Mouse (Mus musculus): ENCODE results near the gene Gm11562. TPM values are rescaled to one million over a fixed set of nuclear protein-coding genes. Genes with fewer than 3 reads are reported as not detected.

The Gm11562 gene
- polyA plus RNA-seq (2012; rRNA removed) = 0.18 and 0.21 TPM in 2 replicates

DNA sequence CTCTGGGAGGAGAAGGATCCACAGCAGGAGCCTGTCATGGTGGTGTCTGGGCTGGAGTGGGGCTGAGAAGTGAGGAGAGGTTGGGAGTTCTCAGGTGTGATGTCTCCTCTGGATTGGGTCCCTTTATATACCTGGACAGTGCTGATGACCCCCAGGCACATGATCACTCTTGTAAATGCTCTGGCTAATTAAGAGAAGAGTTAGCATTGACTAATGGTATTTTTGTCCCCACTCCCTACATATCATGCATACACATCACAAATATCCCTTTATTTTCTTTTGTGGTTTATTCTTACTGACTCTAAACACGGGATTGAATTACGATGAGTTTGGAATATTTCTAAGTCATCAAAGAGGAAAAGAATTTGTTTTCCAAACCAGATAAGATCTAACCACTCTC is at the start of gene Gm11562:
Gene Gm11562, minus strand, starts transcription at position 101 of the 400 bp plus-strand sequence.

DNA sequence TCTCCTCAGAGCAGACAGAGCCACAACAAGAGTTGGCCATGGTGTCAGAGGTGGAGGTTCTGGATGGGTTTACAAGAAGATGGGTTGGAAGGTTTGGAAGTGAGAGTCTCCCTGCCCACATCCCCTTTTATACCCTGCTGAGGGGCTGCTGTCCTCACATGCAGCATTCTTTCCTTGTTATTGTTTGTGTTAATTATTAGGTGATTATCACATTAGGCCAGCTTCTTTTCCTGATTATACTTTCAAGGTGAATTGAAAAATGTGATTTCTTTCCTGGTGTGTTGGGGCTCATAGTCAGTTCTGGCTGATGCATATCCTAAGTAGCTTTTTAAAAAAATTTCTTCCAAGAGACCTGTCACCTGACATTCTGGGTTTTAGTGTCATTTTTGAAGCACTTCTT is 45.6 kb upstream of the Gm11562 start, which contains the start of gene Krtap4-6:
Gene Krtap4-6, minus strand, starts transcription at position 101 of the 400 bp plus-strand sequence.

DNA sequence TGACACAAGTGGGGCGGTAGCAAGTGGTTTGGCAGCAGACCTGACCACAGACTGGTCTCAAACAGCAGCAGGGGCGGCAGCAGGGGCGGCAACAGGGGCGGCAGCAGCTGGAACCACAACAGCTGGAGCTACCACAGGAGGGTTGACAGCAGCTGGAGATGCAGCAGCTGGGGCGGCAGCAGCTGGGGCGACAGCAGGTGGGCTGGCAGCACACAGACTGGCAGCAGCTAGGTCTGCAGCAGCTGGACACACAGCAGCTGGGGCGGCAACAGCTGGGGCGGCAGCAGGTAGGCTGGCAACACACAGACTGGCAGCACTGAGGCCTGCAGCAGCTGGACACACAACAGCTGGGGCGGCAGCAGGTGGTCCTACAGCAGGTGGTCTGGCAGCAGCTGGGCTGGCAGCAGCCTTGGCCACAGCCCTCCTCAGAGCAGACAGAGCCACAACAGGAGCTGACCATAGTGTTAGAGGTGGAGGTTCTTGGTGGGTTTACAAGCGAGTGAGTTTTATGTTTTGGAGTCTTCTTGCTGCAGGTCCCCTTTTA is 38.3 kb upstream of the Gm11562 start, which contains the start of gene Gm11563:
Gene Gm11563, minus strand, starts transcription at position 494 of the 544 bp plus-strand sequence.

DNA sequence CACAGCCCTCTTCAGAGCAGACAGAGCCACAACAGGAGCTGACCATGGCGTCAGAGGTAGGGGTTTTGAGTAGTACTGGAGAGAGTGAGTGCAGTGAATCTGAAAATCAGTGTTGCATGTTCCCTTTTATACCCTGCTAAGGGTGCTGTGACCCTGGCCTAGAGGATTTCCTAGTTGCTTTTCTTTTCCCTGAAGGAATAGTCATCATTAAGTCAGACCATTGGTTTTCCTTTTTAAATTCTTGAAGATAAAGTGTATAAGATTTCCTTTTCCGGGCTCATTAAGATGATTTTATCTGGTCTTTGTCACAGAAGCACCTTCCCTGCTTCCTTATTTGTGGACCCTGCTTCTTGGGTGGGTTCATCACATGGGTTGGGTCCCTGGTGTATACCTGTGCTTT is 29.9 kb upstream of the Gm11562 start, which contains the start of gene Gm11555:
Gene Gm11555, minus strand, starts transcription at position 101 of the 400 bp plus-strand sequence.

DNA sequence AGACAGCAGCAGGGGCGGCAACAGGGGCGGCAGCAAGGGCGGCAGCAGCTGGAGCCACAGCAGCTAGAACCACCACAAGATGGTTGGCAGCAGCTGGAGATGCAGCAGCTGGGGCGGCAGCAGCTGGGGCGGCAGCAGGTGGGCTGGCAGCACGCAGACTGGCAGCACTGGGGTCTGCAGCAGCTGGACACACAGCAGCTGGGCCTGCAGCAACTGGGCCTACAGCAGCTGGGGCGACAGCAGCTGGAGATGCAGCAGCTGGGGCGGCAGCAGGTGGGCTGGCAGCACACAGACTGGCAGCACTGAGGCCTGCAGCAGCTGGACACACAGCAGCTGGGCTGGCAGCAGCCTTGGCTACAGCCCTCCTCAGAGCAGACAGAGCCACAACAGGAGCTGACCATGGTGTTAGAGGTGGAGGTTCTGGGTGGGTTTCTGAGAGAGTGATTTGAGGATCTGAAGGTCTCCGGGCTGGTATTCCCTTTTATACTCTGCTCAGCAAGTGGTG is 23.5 kb upstream of the Gm11562 start, which contains the start of gene Krtap4-7:
Gene Krtap4-7, minus strand, starts transcription at position 455 of the 505 bp plus-strand sequence.

DNA sequence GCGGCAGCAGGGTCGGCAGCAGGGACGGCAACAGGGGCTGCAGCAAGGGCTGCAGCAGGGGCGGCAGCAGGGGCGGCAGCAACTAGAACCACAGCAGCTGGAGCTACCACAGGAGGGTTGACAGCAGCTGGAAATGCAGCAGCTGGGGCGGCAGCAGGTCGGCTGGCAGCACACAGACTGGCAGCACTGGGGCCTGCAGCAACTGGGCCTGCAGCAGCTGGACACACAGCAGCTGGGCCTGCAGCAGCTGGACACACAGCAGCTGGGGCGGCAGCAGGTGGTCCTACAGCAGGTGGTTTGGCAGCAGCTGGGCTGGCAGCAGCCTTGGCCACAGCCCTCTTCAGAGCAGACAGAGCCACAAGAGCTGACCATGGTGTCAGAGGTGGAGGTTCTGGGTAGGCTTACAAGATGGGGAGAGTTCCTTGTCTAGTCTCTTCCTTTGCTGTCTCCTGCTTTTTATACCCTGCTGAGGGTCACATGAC is 14.5 kb upstream of the Gm11562 start, which contains the start of gene Krtap4-2:
Gene Krtap4-2, minus strand, starts transcription at position 432 of the 482 bp plus-strand sequence.

DNA sequence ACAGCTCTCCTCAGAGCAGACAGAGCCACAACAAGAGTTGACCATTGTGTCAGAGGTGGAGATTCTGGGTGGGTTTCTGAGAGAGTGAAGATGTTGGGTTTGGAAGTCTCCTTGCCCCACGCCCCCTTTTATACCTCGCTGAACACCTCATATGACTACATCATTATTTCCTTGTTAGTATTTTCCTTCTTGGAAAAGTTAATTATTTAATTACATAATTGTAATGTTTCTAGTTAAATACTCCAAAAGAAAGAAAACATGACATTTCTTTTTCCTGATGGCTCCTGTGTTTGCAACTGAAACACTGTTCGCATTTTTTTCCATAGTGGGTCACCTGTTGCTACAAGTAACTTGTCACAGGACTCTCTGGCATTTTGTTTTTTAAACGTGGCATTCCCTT is 7.9 kb upstream of the Gm11562 start, which contains the start of gene Krtap4-1:
Gene Krtap4-1, minus strand, starts transcription at position 101 of the 400 bp plus-strand sequence.

DNA sequence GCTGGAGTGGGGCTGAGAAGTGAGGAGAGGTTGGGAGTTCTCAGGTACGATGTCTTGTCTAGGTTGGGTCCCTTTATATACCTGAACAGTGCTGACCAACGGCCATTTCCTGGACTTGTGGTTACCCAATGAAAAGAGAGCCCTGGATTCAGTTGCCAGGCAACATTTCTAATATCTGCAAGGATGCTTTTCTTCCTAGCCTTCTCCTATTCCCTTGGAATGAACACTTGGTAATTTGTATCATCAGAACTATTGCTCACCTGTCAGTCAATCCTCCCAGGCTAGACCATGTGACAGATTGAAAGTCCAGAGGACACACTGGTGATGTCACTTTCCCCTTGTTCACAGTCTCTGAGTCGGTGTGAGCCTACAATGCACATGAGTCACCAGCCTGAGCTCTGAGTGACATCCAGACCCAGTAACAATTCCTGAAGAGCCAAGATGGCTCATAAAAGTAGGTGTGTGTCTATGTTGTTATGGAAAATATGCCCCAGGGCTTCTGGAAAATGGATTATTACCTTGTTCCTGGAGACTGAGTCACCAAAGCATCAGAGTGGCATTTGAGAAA is 5.4 kb downstream of the Gm11562 start, which contains the start of gene Krtap2-4:
Gene Krtap2-4, minus strand, starts transcription at position 51 of the 568 bp plus-strand sequence.

DNA sequence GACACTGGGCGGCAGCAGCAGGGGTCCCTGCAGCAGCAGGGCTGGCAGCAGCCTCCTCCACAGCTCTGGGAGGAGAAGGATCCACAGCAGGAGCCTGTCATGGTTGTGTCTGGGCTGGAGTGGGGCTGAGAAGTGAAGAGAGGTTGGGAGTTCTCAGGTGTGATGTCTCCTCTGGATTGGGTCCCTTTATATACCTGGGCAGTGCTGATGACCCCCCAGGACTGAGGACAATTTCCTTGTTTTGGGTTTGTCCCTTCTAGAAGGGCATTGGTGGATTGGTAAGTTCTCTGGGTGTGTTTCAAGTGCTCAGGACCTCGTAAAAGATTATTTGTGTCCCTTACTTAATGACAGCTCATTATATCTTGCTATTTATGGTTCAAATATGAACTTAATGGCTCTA is 10.1 kb downstream of the Gm11562 start, which contains the start of gene Gm11937:
Gene Gm11937, minus strand, starts transcription at position 101 of the 400 bp plus-strand sequence.

DNA sequence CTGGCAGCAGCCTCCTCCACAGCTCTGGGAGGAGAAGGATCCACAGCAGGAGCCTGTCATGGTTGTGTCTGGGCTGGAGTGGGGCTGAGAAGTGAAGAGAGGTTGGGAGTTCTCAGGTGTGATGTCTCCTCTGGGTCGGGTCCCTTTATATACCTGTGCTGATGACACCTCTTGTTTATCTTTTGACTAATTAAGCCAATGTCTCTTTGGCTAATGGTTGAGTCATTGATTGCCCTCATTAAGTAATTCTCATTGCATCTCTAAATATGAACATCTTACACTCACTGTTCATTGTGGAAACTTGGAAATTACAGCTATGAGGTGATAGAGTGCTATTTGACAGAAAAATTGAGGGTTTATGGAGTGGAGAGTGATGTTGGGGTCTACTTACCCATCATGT is 17.0 kb downstream of the Gm11562 start, which contains the start of gene Gm11938:
Gene Gm11938, minus strand, starts transcription at position 101 of the 400 bp plus-strand sequence.

DNA sequence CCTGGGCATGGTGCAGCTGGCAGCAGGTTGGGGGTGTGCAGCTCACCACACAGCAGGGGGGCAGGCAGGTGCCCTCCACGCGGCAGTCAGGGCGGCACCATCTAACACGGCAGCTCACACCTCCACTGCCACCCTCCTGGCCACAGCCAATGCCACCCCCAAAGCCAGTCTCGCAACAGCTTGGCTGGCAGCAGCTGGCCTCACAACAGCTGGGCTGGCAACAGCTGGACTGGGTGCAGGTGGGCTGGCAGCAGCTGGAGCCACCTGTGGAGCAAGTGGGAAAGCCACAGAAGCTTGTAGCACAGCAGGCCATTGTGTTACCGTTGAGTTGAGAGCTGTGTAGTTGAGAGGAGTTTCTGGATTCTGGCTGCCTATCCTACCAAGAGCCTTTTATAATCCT is 22.5 kb downstream of the Gm11562 start, which contains the start of gene Krtap9-3:
Gene Krtap9-3, minus strand, starts transcription at position 364 of the 400 bp plus-strand sequence.

DNA sequence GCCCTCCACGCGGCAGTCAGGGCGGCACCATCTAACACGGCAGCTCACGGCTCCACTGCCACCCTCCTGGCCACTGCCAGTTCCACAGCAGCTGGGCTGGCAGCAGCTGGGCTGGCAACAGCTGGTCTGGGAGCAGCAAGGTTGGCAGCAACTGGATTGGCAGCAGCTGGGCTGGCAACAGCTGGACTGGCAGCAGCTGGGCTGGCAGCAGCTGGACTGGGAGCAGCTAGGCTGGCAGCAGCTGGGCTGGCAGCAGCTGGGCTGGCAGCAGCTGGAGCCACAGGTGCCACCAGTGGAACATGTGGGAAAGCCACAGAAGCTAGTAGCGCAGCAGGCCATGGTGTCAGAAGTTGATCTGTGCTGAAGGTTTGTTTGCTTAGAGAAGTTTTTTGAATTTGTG is 29.3 kb downstream of the Gm11562 start, which contains the start of gene Krtap1-3:
Gene Krtap1-3, minus strand, starts transcription at position 359 of the 400 bp plus-strand sequence.

DNA sequence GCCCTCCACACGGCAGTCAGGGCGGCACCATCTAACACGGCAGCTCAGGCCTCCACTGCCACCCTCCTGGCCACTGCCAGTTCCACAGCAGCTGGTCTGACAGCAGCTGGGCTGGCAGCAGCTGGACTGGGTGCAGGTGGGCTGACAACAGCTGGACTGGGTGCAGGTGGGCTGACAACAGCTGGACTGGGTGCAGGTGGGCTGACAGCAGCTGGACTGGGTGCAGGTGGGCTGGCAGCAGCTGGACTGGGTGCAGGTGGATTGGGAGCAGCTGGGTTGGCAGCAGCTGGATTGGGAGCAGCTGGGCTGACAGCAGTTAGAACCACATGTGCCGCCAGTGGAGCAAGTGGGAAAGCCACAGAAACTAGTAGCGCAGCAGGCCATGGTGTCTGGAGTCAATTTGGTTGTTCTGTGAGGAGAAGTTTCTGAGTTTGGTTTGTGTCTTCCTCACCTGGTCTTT is 37.0 kb downstream of the Gm11562 start, which contains the start of gene Krtap1-4:
Gene Krtap1-4, minus strand, starts transcription at position 410 of the 460 bp plus-strand sequence.

DNA sequence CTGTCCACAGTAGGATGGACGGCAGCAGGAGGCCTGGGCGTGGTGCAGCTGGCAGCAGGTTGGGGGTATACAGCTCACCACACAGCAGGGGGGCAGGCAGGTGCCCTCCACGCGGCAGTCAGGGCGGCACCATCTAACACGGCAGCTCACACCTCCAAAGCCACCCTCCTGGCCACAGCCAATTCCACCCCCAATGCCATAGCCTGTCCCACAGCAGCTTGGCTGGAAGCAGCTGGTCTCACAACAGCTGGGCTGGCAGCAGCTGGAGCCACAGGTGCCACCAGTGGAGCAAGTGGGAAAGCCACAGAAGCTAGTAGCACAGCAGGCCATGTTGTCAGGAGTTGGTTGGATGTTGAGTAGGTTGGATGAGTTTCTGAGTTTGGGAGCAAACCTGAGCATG is 39.6 kb downstream of the Gm11562 start, which contains the start of gene Krtap1-5:
Gene Krtap1-5, minus strand, starts transcription at position 381 of the 400 bp plus-strand sequence.

Other genes starting within 250 kb of the Gm11562 start
- 0.08 TPM in 1 of 2 replicates, not detected in the other for gene Krt28, start 245.5 kb downstream of the Gm11562 start, polyA plus RNA-seq (2012; rRNA removed)
- 1.5 TPM in 2 replicates for gene Krt10, start 231.1 kb downstream of the Gm11562 start, polyA plus RNA-seq (2012; rRNA removed)
- 0.87 and 2.0 TPM in 2 replicates for gene Krt12, start 198.2 kb downstream of the Gm11562 start, polyA plus RNA-seq (2012; rRNA removed)
- 0.58 and 0.64 TPM in 2 replicates for gene Krt20, start 182.3 kb downstream of the Gm11562 start, polyA plus RNA-seq (2012; rRNA removed)
- 0.72 and 0.79 TPM in 2 replicates for gene Krt23, start 127.3 kb downstream of the Gm11562 start, polyA plus RNA-seq (2012; rRNA removed)
- not detected in 2 replicates for gene Krt39, start 99.1 kb downstream of the Gm11562 start, polyA plus RNA-seq (2012; rRNA removed)
- not detected in 2 replicates for gene Krt40, start 77.3 kb downstream of the Gm11562 start, polyA plus RNA-seq (2012; rRNA removed)
- not detected in 2 replicates for gene Krtap3-3, start 69.6 kb downstream of the Gm11562 start, polyA plus RNA-seq (2012; rRNA removed)
- not detected in 2 replicates for gene Krtap3-2, start 63.6 kb downstream of the Gm11562 start, polyA plus RNA-seq (2012; rRNA removed)
- gene Gm11939, start 61.0 kb downstream of the Gm11562 start, polyA plus RNA-seq (2012; rRNA removed) = not detected in 2 replicates
- not detected in 2 replicates for gene Krtap3-1, start 53.8 kb downstream of the Gm11562 start, polyA plus RNA-seq (2012; rRNA removed)
- not detected in 2 replicates for gene Krtap1-5, start 39.4 kb downstream of the Gm11562 start, polyA plus RNA-seq (2012; rRNA removed)
- not detected in 2 replicates for gene Krtap1-4, start 36.8 kb downstream of the Gm11562 start, polyA plus RNA-seq (2012; rRNA removed)
- not detected in 2 replicates for gene Krtap1-3, start 29.1 kb downstream of the Gm11562 start, polyA plus RNA-seq (2012; rRNA removed)
- gene Krtap9-3, start 22.3 kb downstream of the Gm11562 start, polyA plus RNA-seq (2012; rRNA removed) = not detected in 2 replicates
- not detected in 2 replicates for gene Gm11938, start 17.1 kb downstream of the Gm11562 start, polyA plus RNA-seq (2012; rRNA removed)
- not detected in 2 replicates for gene Gm11937, start 10.2 kb downstream of the Gm11562 start, polyA plus RNA-seq (2012; rRNA removed)
- gene Krtap2-4, start 5.6 kb downstream of the Gm11562 start, polyA plus RNA-seq (2012; rRNA removed) = not detected in 2 replicates
- gene Krtap4-1, start 7.8 kb upstream of the Gm11562 start, polyA plus RNA-seq (2012; rRNA removed) = not detected in 2 replicates
- not detected in 2 replicates for gene Krtap4-2, start 14.6 kb upstream of the Gm11562 start, polyA plus RNA-seq (2012; rRNA removed)
- gene Krtap4-7, start 23.7 kb upstream of the Gm11562 start, polyA plus RNA-seq (2012; rRNA removed) = not detected in 2 replicates
- gene Gm11555, start 29.8 kb upstream of the Gm11562 start, polyA plus RNA-seq (2012; rRNA removed) = not detected in 2 replicates
- not detected in 2 replicates for gene Gm11563, start 38.5 kb upstream of the Gm11562 start, polyA plus RNA-seq (2012; rRNA removed)
- 0.18 and 0.26 TPM in 2 replicates for gene Krtap4-6, start 45.5 kb upstream of the Gm11562 start, polyA plus RNA-seq (2012; rRNA removed)
- not detected in 2 replicates for gene Gm14190, start 70.3 kb upstream of the Gm11562 start, polyA plus RNA-seq (2012; rRNA removed)
- not detected in 2 replicates for gene Gm14180, start 113.9 kb upstream of the Gm11562 start, polyA plus RNA-seq (2012; rRNA removed)
- gene Gm11595, start 152.5 kb upstream of the Gm11562 start, polyA plus RNA-seq (2012; rRNA removed) = not detected in 2 replicates
- not detected in 2 replicates for gene Krtap4-8, start 160.3 kb upstream of the Gm11562 start, polyA plus RNA-seq (2012; rRNA removed)
- gene Krtap4-9, start 164.8 kb upstream of the Gm11562 start, polyA plus RNA-seq (2012; rRNA removed) = not detected in 2 replicates
- gene Gm11596, start 173.0 kb upstream of the Gm11562 start, polyA plus RNA-seq (2012; rRNA removed) = not detected in 2 replicates
- gene Gm11569, start 178.5 kb upstream of the Gm11562 start, polyA plus RNA-seq (2012; rRNA removed) = not detected in 2 replicates
- gene Gm11554, start 184.0 kb upstream of the Gm11562 start, polyA plus RNA-seq (2012; rRNA removed) = not detected in 2 replicates
- gene Krtap4-13, start 189.5 kb upstream of the Gm11562 start, polyA plus RNA-seq (2012; rRNA removed) = not detected in 2 replicates
- gene Gm11564, start 195.2 kb upstream of the Gm11562 start, polyA plus RNA-seq (2012; rRNA removed) = not detected in 2 replicates
- not detected in 2 replicates for gene 2300003K06Rik, start 217.6 kb upstream of the Gm11562 start, polyA plus RNA-seq (2012; rRNA removed)
- not detected in 2 replicates for gene Krtap4-16, start 231.2 kb upstream of the Gm11562 start, polyA plus RNA-seq (2012; rRNA removed)
- gene Gm11568, start 237.5 kb upstream of the Gm11562 start, polyA plus RNA-seq (2012; rRNA removed) = not detected in 2 replicates
- gene Gm11559, start 244.0 kb upstream of the Gm11562 start, polyA plus RNA-seq (2012; rRNA removed) = not detected in 2 replicates

Measured in ovary, adult 2 months (tissue).